Mouse (Mus musculus) embryonic facial prominence, embryonic 11.5 days (tissue): ENCODE data around the gene Smarcd1. TPM values are rescaled to one million over a fixed set of nuclear protein-coding genes. Genes with fewer than 3 reads are reported as not detected.
"Not testable (repeated sequence)": the region's sequence is repeated elsewhere in the genome, so short reads cannot be mapped to it uniquely, and the experiment has no call there.

Experiments
- ATAC-seq: fragments of 200-750 bp; cut with Nextera tagmentation; replicated peaks from 2 replicates; pipeline ENCODE4 v1.8.0; 2017; ENCODE audit warnings: low read depth; ENCODE audit not compliant: insufficient number of reproducible peaks, low FRiP score, low TSS enrichment
- DNase-seq: peaks from one replicate; pipeline ENCODE4 v3.0.0-alpha.2; 2015; ENCODE audit warnings: low spot score
- H3K27ac ChIP-seq: fragments of 300-500 bp; sonication (generic); replicated peaks from 2 replicates; pipeline ENCODE4 v1.5.1; 2014; ENCODE audit warnings: mild to moderate bottlenecking, low read depth, low read length, control low read depth
- H3K27me3 ChIP-seq: fragments of 300-500 bp; sonication (generic); 2 replicates; pipeline ENCODE4 v1.6.1; 2014; ENCODE audit warnings: mild to moderate bottlenecking, low read length, moderate library complexity, mixed read lengths; ENCODE audit not compliant: control insufficient read depth, insufficient read depth
- H3K36me3 ChIP-seq: fragments of 300-500 bp; sonication (generic); replicated peaks from 2 replicates; pipeline ENCODE4 v1.6.1; 2014; ENCODE audit warnings: low read depth, mild to moderate bottlenecking, low read length, moderate library complexity, mixed read lengths; ENCODE audit not compliant: control insufficient read depth, insufficient read depth
- H3K4me1 ChIP-seq: fragments of 300-500 bp; sonication (generic); 2 replicates; pipeline ENCODE4 v1.6.1; 2014; ENCODE audit warnings: low read length, mixed read lengths; ENCODE audit not compliant: control insufficient read depth, insufficient read depth
- H3K4me2 ChIP-seq: fragments of 300-500 bp; sonication (generic); 2 replicates; pipeline ENCODE4 v1.6.1; 2014; ENCODE audit warnings: low read depth, mild to moderate bottlenecking, control low read depth, low read length, moderate library complexity
- H3K4me3 ChIP-seq: fragments of 300-500 bp; sonication (generic); 2 replicates; pipeline ENCODE4 v1.5.1; 2014; ENCODE audit warnings: low read depth, low read length, control low read depth
- H3K9ac ChIP-seq: fragments of 300-500 bp; sonication (generic); replicated peaks from 2 replicates; pipeline ENCODE4 v1.6.1; 2014; ENCODE audit warnings: mild to moderate bottlenecking, control low read depth, low read length
- H3K9me3 ChIP-seq: fragments of 300-500 bp; sonication (generic); replicated peaks from 2 replicates; pipeline ENCODE4 v1.6.1; 2016; ENCODE audit warnings: mild to moderate bottlenecking, low read length, inconsistent platforms, mixed read lengths; ENCODE audit not compliant: control insufficient read depth
- WGBS: fragments of 180-500 bp; shearing (Covaris S2); extraction: QIAGEN DNeasy Blood & Tissue Kit; methylation state at CpG from one replicate; pipeline ENCODE4 v1.1.7; 2014; 5-methylcytosine and 5-hydroxymethylcytosine counted together
- polyA plus RNA-seq: library from polyadenylated mRNA; unstranded; fragments of >200 nt; fragmentation: Nextera tagmentation; extraction: Ambion mirVana; gene quantifications from 2 replicates; pipeline ENCODE4 v1.2.1, GENCODE M21; 2014

The Smarcd1 gene
- polyA plus RNA-seq, 1 experiment from 2014 or later: 66.8 TPM

GRCm38 (mm10) chr15:99690924-99691323 is 11.0 kb upstream of the Smarcd1 start:
- H3K9me3 ChIP-seq: no peaks in the 10 kb centered on the region
- no peak overlapping the region for H3K9ac ChIP-seq
- H3K27me3 ChIP-seq: no peaks in the 10 kb centered on the region; the same call in 1 of the 2 replicates
- no peak overlapping the region for H3K27ac ChIP-seq
- no peak for DNase-seq
- H3K4me3 ChIP-seq: no peak overlapping the region
- no peaks in the 10 kb centered on the region for H3K4me1 ChIP-seq
- no peaks in the 10 kb centered on the region for H3K36me3 ChIP-seq
- WGBS: 17% methylated on average over 4 of the region's 4 CpGs
- no peak for ATAC-seq
- no peak overlapping the region for H3K4me2 ChIP-seq

- ATAC-seq: no peak
- Histone ChIP-seq H3K36me3 (no peaks in the 10 kb centered on the region), H3K9ac (no peak overlapping the region), H3K4me3 (no peak overlapping the region), H3K9me3 (no peaks in the 10 kb centered on the region), H3K27ac (no peak overlapping the region), H3K27me3 (no peaks in the 10 kb centered on the region; the same call in 1 of the 2 replicates), H3K4me2 (no peak overlapping the region), H3K4me1 (no peaks in the 10 kb centered on the region)
- 58% methylated on average over 9 of the region's 9 CpGs for WGBS
- DNase-seq: no peak
Measured at GRCm38 (mm10) chr15:99691976-99692375, 10.0 kb upstream of the Smarcd1 start.

GRCm38 (mm10) chr15:99697309-99697708 is 4.6 kb upstream of the Smarcd1 start:
- H3K4me1 ChIP-seq: no peaks in the 10 kb centered on the region
- ATAC-seq (no peak), DNase-seq (peak; percentile 50)
- 11% methylated on average over 2 of the region's 2 CpGs for WGBS
- no peak overlapping the region for H3K4me3 ChIP-seq
- no peaks in the 10 kb centered on the region for H3K36me3 ChIP-seq
- no peak overlapping the region for H3K4me2 ChIP-seq
- no peak overlapping the region for H3K27ac ChIP-seq
- no peaks in the 10 kb centered on the region; the same call in 1 of the 2 replicates for H3K27me3 ChIP-seq
- H3K9me3 ChIP-seq: no peaks in the 10 kb centered on the region
- no peak overlapping the region for H3K9ac ChIP-seq

- Histone ChIP-seq H3K9me3 (no peaks in the 10 kb centered on the region), H3K36me3 (no peaks in the 10 kb centered on the region), H3K9ac (no peak overlapping the region), H3K27me3 (no peaks in the 10 kb centered on the region; the same call in 1 of the 2 replicates), H3K27ac (no peak overlapping the region), H3K4me2 (no peak overlapping the region), H3K4me1 (no peaks in the 10 kb centered on the region; the same call in 1 of the 2 replicates), H3K4me3 (no peak overlapping the region)
- ATAC-seq: no peak
- DNase-seq: no peak
- 31% methylated on average over 20 of the region's 20 CpGs for WGBS
Measured at GRCm38 (mm10) chr15:99698533-99699085, 3.3 kb upstream of the Smarcd1 start.

GRCm38 (mm10) chr15:99699715-99700114 is 2.2 kb upstream of the Smarcd1 start:
- Histone ChIP-seq H3K27ac (no peak overlapping the region), H3K4me3 (no peak overlapping the region), H3K4me1 (no peaks in the 10 kb centered on the region; the same call in none of the 2 replicates), H3K9ac (no peak overlapping the region), H3K27me3 (no peaks in the 10 kb centered on the region; the same call in 1 of the 2 replicates), H3K4me2 (no peak overlapping the region), H3K9me3 (no peaks in the 10 kb centered on the region), H3K36me3 (peaks cover 3% of the 10 kb centered on the region; the same call in 1 of the 2 replicates)
- 85% methylated on average over 10 of the region's 10 CpGs for WGBS
- no peak for DNase-seq
- no peak for ATAC-seq

- H3K27ac ChIP-seq: no peak overlapping the region
- H3K4me1 ChIP-seq: no peaks in the 10 kb centered on the region; the same call in none of the 2 replicates
- H3K9me3 ChIP-seq: no peaks in the 10 kb centered on the region
- DNase-seq: no peak
- H3K4me2 ChIP-seq: no peak overlapping the region
- no peaks in the 10 kb centered on the region; the same call in 1 of the 2 replicates for H3K27me3 ChIP-seq
- no peak overlapping the region for H3K4me3 ChIP-seq
- no peak for ATAC-seq
- 84% methylated on average over 18 of the region's 18 CpGs for WGBS
- H3K36me3 ChIP-seq: peaks cover 6% of the 10 kb centered on the region; the same call in 1 of the 2 replicates
- H3K9ac ChIP-seq: no peak overlapping the region
Measured at GRCm38 (mm10) chr15:99700219-99701106, 1.5 kb upstream of the Smarcd1 start.

GRCm38 (mm10) chr15:99701640-99701998 is 310 bp upstream of the Smarcd1 start:
- not testable (repeated sequence) for H3K4me1 ChIP-seq, ATAC-seq, H3K27me3 ChIP-seq, DNase-seq, H3K9me3 ChIP-seq, H3K27ac ChIP-seq
- peak overlapping the region; percentile 25; the same call in 1 of the 2 replicates for H3K4me2 ChIP-seq
- 49% methylated on average over 16 of the region's 16 CpGs for WGBS
- H3K36me3 ChIP-seq: peaks cover 14% of the 10 kb centered on the region
- H3K4me3 ChIP-seq: peak overlapping the region; percentile 80
- H3K9ac ChIP-seq: peak overlapping the region; percentile 98

GRCm38 (mm10) chr15:99703104-99703503 is 1.2 kb downstream of the Smarcd1 start:
- no peak for DNase-seq
- Histone ChIP-seq H3K36me3 (peaks cover 17% of the 10 kb centered on the region), H3K9ac (peak overlapping the region; percentile 98), H3K4me1 (no peaks in the 10 kb centered on the region; the same call in none of the 2 replicates), H3K9me3 (no peaks in the 10 kb centered on the region), H3K27ac (no peak overlapping the region), H3K4me2 (peak overlapping the region; percentile 65), H3K4me3 (peak overlapping the region; percentile 80), H3K27me3 (no peaks in the 10 kb centered on the region)
- 0 out of 2 replicates have a peak, but pooled peaks have one; percentile 20 for ATAC-seq
- WGBS: 58% methylated on average over 9 of the region's 9 CpGs
